Mouse (Mus musculus): ENCODE measurements around the gene Naa16. TPM values are rescaled to one million over a fixed set of nuclear protein-coding genes. Genes with fewer than 3 reads are reported as not detected.

Naa16 gene
- polyA plus RNA-seq, 1 experiment from 2014 or later: 22.8 TPM

DNA sequence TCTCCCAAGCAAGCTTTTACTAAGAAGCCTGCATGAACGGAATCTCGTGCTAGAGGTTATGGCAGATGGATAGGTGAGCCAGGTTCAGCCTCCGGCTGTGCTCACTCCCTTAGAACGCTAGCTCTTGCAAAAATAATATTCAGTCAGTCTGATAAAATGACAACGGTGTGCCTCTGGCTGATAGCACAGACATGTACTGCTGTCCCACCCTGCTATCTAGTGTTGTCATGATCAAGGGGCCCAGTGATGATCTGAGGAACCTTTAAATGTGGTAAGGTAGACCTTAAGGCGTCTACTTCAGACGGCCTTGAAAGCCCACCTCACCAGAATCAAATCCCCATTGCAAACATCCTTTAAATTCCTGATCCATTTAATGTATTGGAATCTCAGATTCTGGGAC lies 94.4 kb downstream of the Naa16 start:
- Histone ChIP-seq H3K27ac (ENCODE audit: low read length) (no peak overlapping the region), H3K4me2 (ENCODE audit: low read depth, low read length) (no peak overlapping the region), H3K9me3 (replicated peaks; ENCODE audit: control insufficient read depth, low read length) (no peaks in the 10 kb centered on the region), H3K9ac (ENCODE audit: low read length) (no peak overlapping the region), H3K36me3 (ENCODE audit: control insufficient read depth, insufficient read depth) (no peaks in the 10 kb centered on the region), H3K4me1 (ENCODE audit: control insufficient read depth, insufficient read depth, low read length) (peaks cover 12% of the 10 kb centered on the region), H3K4me3 (ENCODE audit: low read length) (no peak overlapping the region), H3K27me3 (ENCODE audit: control insufficient read depth, insufficient read depth, low read length) (peaks cover 7% of the 10 kb centered on the region; the same call in 1 of the 2 replicates)
- no peak for ATAC-seq (replicated peaks; ENCODE audit: extremely low read depth, insufficient read depth, low FRiP score)
- 71% methylated on average over 7 of the region's 7 CpGs for WGBS

DNA sequence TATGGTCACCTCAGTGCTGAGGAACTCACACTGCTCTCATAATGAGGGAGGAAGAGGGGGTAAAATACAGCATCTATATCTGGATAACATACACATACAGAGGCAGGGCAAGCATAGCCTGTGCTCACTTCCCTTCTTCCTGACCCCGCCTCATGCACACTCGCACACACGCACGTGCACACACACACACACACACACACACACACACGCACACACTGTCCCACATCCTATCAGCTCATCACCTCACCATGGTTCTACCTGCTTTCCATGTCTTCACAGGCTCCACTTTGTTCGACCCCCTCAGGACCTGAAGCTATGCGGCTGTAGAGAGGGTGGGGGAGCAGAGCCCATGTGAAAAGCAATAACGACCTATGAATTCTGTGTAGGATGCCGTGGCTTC lies 95.0 kb downstream of the Naa16 start:
- Histone ChIP-seq H3K4me2 (ENCODE audit: low read depth, low read length) (no peak overlapping the region), H3K27ac (ENCODE audit: low read length) (no peak overlapping the region), H3K4me3 (ENCODE audit: low read length) (no peak overlapping the region), H3K27me3 (ENCODE audit: control insufficient read depth, insufficient read depth, low read length) (peaks cover 7% of the 10 kb centered on the region; the same call in 1 of the 2 replicates), H3K9me3 (replicated peaks; ENCODE audit: control insufficient read depth, low read length) (no peaks in the 10 kb centered on the region), H3K9ac (ENCODE audit: low read length) (no peak overlapping the region), H3K36me3 (ENCODE audit: control insufficient read depth, insufficient read depth) (no peaks in the 10 kb centered on the region), H3K4me1 (ENCODE audit: control insufficient read depth, insufficient read depth, low read length) (peaks cover 7% of the 10 kb centered on the region)
- 88% methylated on average over 9 of the region's 9 CpGs for WGBS
- ATAC-seq (replicated peaks; ENCODE audit: extremely low read depth, insufficient read depth, low FRiP score): no peak

DNA sequence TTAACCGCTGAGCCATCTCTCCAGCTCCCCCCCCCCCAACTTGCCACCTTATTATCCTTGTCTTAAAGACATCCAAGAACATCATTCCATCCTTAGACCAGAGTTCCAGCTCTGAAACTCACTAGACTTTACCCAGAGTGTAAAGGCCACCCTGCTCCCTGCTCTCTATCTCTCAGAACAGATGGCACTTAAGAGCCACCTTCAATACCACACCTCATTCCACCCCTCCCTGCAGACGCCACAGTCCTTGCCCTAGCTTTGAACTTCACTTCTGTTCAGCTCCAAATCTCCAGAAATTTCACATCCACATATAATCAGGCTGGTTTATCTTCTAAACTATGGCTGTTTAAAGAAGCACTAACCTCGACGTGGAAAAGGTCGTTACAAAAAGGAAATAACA lies 95.6 kb downstream of the Naa16 start:
- Histone ChIP-seq H3K4me1 (ENCODE audit: control insufficient read depth, insufficient read depth, low read length) (peaks cover 10% of the 10 kb centered on the region), H3K9ac (ENCODE audit: low read length) (no peak overlapping the region)

DNA sequence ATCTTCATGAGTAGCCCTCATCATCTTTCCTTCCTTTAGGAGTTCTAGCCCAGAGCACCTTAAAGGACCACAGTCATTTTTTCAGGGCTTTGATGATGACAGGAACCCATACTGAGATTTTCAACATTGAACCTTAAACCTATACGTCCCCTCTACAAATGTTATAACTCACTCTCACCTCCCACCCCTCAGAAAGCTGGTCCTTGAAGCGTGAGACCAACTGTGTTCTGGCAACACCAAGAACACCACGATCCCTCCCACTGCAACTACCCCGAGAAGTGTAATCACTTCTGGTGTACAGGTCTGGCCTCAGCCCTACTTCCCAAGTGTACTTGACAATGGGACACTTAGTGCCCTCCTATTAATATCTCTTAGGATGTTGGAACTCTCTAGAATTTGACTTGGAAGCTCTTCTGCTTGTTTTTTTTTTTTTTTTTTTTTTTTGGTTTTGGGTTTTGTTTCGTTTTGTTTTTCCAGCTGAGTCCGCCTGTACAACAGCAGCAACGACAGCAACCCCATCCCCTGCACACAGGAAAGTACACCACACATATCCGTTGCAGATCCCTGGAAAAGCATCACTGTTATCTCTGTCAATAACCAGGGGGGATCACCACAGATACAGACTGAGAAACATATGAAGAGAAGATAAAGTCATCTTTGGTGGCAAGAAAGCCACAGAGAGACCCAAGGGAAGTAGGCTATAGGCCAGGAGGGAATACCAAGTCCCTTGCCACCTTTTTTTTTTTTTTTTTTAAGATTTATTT lies 96.3 kb downstream of the Naa16 start:
- H3K27ac ChIP-seq (ENCODE audit: low read length): 0 out of 2 replicates have a peak overlapping the region, but pooled peaks have one; percentile 1
- 75% methylated on average over 8 of the region's 8 CpGs for WGBS
- no peaks in the 10 kb centered on the region for H3K36me3 ChIP-seq (ENCODE audit: control insufficient read depth, insufficient read depth)
- H3K4me2 ChIP-seq (ENCODE audit: low read depth, low read length): peak overlapping the region; percentile 8
- H3K9me3 ChIP-seq (replicated peaks; ENCODE audit: control insufficient read depth, low read length): no peaks in the 10 kb centered on the region
- H3K27me3 ChIP-seq (ENCODE audit: control insufficient read depth, insufficient read depth, low read length): peaks cover 1% of the 10 kb centered on the region; the same call in 1 of the 2 replicates
- H3K4me1 ChIP-seq (ENCODE audit: control insufficient read depth, insufficient read depth, low read length): peaks cover 16% of the 10 kb centered on the region
- H3K9ac ChIP-seq (ENCODE audit: low read length): no peak overlapping the region
- H3K4me3 ChIP-seq (ENCODE audit: low read length): no peak overlapping the region
- no peak for ATAC-seq (replicated peaks; ENCODE audit: extremely low read depth, insufficient read depth, low FRiP score)

More for the DNA sequence above, 95.6 kb downstream of the Naa16 start:
- 65% methylated on average over 5 of the region's 5 CpGs for WGBS
- ATAC-seq (replicated peaks; ENCODE audit: extremely low read depth, insufficient read depth, low FRiP score): no peak
- Histone ChIP-seq H3K4me2 (ENCODE audit: low read depth, low read length) (no peak overlapping the region), H3K4me3 (ENCODE audit: low read length) (no peak overlapping the region), H3K27ac (ENCODE audit: low read length) (no peak overlapping the region), H3K27me3 (ENCODE audit: control insufficient read depth, insufficient read depth, low read length) (peaks cover 6% of the 10 kb centered on the region; the same call in 1 of the 2 replicates), H3K36me3 (ENCODE audit: control insufficient read depth, insufficient read depth) (no peaks in the 10 kb centered on the region), H3K9me3 (replicated peaks; ENCODE audit: control insufficient read depth, low read length) (no peaks in the 10 kb centered on the region)

DNA sequence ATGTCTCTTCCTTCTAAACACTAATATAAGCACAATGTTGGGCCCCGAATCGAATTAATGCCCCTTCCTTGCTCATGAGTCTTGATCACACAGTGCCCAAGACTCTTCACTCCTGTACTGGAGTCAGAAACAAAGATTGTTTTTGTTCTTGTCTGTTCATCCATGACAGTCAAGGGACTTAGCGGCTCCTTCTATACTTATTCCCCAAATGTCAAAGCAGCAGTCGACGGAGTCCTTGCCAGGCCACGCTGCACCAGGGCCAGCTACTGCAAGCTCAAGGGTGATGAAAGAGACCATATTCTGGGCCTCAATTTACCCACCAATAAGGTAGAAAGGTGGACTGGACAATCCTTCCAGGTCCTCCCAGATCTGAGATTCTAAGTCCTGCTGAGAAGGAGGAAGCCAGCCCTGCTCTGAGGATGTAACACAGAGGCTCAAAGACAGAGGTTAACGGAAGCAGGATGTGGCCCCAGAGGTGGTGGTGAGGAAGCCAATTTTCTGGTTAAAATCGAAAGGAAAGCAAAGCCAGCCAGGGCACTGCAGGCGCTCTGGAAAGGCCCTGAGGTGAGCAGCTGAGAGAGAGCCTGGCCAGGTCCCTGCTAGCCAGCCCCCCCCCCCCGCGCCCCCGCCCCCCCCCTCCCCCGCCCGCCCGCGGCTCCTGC lies 97.3 kb downstream of the Naa16 start:
- no peaks in the 10 kb centered on the region for H3K9me3 ChIP-seq (replicated peaks; ENCODE audit: control insufficient read depth, low read length)
- WGBS: 67% methylated on average over 9 of the region's 16 CpGs
- no peaks in the 10 kb centered on the region for H3K27me3 ChIP-seq (ENCODE audit: control insufficient read depth, insufficient read depth, low read length)
- ATAC-seq (replicated peaks; ENCODE audit: extremely low read depth, insufficient read depth, low FRiP score): no peak
- peaks cover 16% of the 10 kb centered on the region for H3K4me1 ChIP-seq (ENCODE audit: control insufficient read depth, insufficient read depth, low read length)
- no peak overlapping the region for H3K9ac ChIP-seq (ENCODE audit: low read length)
- peak overlapping the region; percentile 10; the same call in 1 of the 2 replicates for H3K4me3 ChIP-seq (ENCODE audit: low read length)
- peak overlapping the region; percentile 8 for H3K4me2 ChIP-seq (ENCODE audit: low read depth, low read length)
- peak overlapping the region; percentile 51; the same call in 1 of the 2 replicates for H3K27ac ChIP-seq (ENCODE audit: low read length)
- H3K36me3 ChIP-seq (ENCODE audit: control insufficient read depth, insufficient read depth): no peaks in the 10 kb centered on the region

DNA sequence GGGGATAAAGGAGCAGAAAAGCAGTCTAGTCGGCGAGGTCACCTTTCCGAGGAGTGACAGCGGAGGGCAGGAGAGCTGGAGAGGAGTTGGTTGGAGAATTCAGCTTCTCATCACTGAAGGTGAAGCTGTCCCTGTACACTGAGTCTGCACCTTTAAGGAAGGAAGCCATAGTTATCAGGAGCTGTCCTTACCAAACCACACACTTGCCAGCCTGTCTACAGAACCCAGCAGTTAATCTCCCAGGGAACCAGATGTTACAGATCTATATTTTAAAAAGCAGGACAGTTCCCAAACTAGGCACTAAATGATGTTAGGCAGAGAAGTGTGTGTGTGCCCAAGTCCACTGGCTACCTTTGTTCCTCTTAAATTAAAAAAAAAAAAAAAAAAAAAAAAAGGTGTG lies 98.9 kb downstream of the Naa16 start:
- H3K4me3 ChIP-seq (ENCODE audit: low read length): no peak overlapping the region
- WGBS: 90% methylated on average over 4 of the region's 4 CpGs
- H3K27ac ChIP-seq (ENCODE audit: low read length): no peak overlapping the region
- H3K9ac ChIP-seq (ENCODE audit: low read length): no peak overlapping the region
- H3K27me3 ChIP-seq (ENCODE audit: control insufficient read depth, insufficient read depth, low read length): no peaks in the 10 kb centered on the region
- ATAC-seq (replicated peaks; ENCODE audit: extremely low read depth, insufficient read depth, low FRiP score): no peak
- no peak overlapping the region for H3K4me2 ChIP-seq (ENCODE audit: low read depth, low read length)
- no peaks in the 10 kb centered on the region for H3K36me3 ChIP-seq (ENCODE audit: control insufficient read depth, insufficient read depth)
- H3K9me3 ChIP-seq (replicated peaks; ENCODE audit: control insufficient read depth, low read length): no peaks in the 10 kb centered on the region
- peaks cover 16% of the 10 kb centered on the region for H3K4me1 ChIP-seq (ENCODE audit: control insufficient read depth, insufficient read depth, low read length)

DNA sequence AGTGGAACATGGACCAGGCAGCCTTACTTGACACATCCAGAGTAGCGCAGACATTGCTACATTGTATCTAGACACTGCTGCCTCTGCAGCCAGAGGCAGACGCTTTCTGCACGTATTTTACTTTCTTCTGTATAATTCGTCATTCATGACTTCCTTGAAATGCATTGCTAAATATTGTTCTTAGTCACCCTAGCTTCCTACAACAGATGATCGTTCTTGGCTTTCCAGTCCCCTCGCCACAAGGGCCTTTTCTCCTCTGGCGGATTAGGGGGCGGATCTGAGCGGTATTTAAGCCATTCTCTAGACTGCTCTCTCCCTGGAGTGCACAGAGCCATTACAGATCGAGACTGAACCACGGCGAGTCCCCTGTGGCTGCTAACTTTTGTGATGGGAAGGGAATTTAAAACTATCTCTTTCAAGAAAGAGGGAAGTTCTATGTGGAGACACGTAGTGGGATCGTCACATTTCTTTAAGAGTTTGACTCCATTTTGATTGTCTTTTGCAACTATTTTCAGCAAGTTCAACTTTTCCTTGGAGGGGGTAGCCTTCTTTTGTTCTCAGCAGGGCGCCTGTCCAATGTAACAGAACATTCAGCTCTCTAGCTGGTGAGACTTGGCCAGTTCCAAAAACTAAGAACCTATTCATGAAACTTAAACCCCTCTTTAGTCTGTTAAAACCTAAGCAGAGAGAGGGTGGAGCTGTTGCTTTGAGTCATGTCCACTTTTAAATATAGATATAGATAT lies 99.7 kb downstream of the Naa16 start:
- 51% methylated on average over 15 of the region's 15 CpGs for WGBS
- no peaks in the 10 kb centered on the region for H3K36me3 ChIP-seq (ENCODE audit: control insufficient read depth, insufficient read depth)
- H3K27me3 ChIP-seq (ENCODE audit: control insufficient read depth, insufficient read depth, low read length): no peaks in the 10 kb centered on the region
- no peak for ATAC-seq (replicated peaks; ENCODE audit: extremely low read depth, insufficient read depth, low FRiP score)
- H3K27ac ChIP-seq (ENCODE audit: low read length): peak overlapping the region; percentile 31; the same call in 1 of the 2 replicates
- no peak overlapping the region for H3K4me3 ChIP-seq (ENCODE audit: low read length)
- H3K4me1 ChIP-seq (ENCODE audit: control insufficient read depth, insufficient read depth, low read length): peaks cover 16% of the 10 kb centered on the region
- H3K9ac ChIP-seq (ENCODE audit: low read length): no peak overlapping the region
- H3K9me3 ChIP-seq (replicated peaks; ENCODE audit: control insufficient read depth, low read length): no peaks in the 10 kb centered on the region
- peak overlapping the region; percentile 22 for H3K4me2 ChIP-seq (ENCODE audit: low read depth, low read length)

DNA sequence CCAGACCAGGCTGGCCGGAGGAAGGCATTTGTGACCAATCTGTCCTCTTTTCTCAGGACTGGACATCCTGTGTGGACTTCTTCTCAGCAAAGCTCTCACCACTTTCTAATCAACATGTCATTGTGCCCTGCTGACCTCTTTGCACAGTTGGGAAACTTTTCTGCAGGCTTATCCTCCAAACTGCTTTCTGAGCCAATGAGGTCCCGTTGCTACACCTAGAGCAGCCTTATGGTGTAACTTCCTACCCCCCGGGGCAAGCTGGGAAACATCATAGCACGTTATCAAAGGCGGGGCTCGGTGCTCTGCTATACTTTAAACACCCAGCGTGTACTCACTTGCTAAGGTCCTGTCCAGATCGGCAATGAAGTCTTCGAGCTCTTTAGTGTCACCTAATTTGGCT lies 100.7 kb downstream of the Naa16 start:
- Histone ChIP-seq H3K4me3 (ENCODE audit: low read length) (no peak overlapping the region), H3K4me2 (ENCODE audit: low read depth, low read length) (peak overlapping the region; percentile 20; the same call in 1 of the 2 replicates), H3K27me3 (ENCODE audit: control insufficient read depth, insufficient read depth, low read length) (no peaks in the 10 kb centered on the region), H3K9me3 (replicated peaks; ENCODE audit: control insufficient read depth, low read length) (no peaks in the 10 kb centered on the region), H3K36me3 (ENCODE audit: control insufficient read depth, insufficient read depth) (no peaks in the 10 kb centered on the region), H3K27ac (ENCODE audit: low read length) (0 out of 2 replicates have a peak overlapping the region, but pooled peaks have one; percentile 6), H3K4me1 (ENCODE audit: control insufficient read depth, insufficient read depth, low read length) (peaks cover 16% of the 10 kb centered on the region), H3K9ac (ENCODE audit: low read length) (no peak overlapping the region)
- WGBS: 24% methylated on average over 9 of the region's 9 CpGs
- ATAC-seq (replicated peaks; ENCODE audit: extremely low read depth, insufficient read depth, low FRiP score): no peak
